Mouse (Mus musculus) olfactory bulb, adult 2 months (tissue): ENCODE results near the gene Nsun3.

Experiments used
- CTCF ChIP-seq: fragments of 200-500 bp; IDR thresholded peaks from 2 replicates; pipeline ENCODE4 v1.5.1; 2012; ENCODE audit warnings: low read depth, mild to moderate bottlenecking, low read length, moderate library complexity; ENCODE audit not compliant: insufficient read depth
- POLR2A ChIP-seq: fragments of 200-500 bp; IDR thresholded peaks from 2 replicates; pipeline ENCODE4 v1.6.1; 2012; ENCODE audit warnings: mild to moderate bottlenecking, low read depth, low read length, moderate library complexity; ENCODE audit not compliant: insufficient read depth

- TF ChIP-seq POLR2A (no peak), CTCF (no peak)
Measured at GRCm38 (mm10) chr16:62796608-62797007, 10.0 kb upstream of the Nsun3 start.
